Mouse (Mus musculus): ENCODE measurements around the gene Adk. TPM values are rescaled to one million over a fixed set of nuclear protein-coding genes. Genes with fewer than 3 reads are reported as not detected.

Adk gene
- 41.7 TPM for polyA plus RNA-seq (2015; fragmentation: Illumina TruSeq; extraction: RNeasy Lipid Tissue Mini Kit (QIAGEN cat#74804); ENCODE audit: insufficient read depth, low read depth, low replicate concordance)

DNA sequence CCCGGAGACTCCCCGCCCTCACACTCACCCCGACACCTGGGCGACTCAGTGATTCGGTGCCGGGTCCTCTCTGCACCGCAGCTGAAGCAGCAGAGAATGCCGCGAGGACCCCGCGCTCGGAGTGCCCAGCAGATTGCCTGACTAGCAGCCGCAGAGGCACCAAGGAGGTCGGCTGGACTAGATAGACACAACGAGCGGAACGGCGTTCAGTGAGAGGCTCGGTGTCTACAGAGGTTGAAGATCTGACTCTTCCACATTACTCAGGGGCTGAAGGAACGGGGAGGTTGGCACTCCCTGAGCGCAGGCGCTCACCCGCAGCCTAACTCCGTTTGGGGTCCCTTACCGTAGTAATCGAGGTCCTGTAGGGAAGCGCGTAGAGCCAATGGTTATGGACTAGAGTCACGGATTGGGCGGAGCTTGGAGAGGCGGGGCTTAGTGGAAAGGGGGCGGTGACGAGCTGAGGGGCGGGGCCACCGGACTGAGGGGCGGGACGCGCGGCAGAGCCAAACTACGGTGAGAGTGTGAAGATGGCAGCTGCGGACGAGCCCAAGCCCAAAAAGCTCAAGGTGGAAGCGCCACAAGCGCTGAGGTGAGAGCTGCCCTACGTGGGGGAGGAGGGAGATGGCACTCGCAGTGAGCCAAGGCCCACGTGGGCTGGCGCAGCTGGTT is at the start of gene Adk, which contains the start of gene Ap3m1:
TSS of gene Adk (plus strand) at position 463 of the 669 bp plus-strand sequence.
TSS of gene Ap3m1 (minus strand) at position 397 of the 669 bp plus-strand sequence.

DNA sequence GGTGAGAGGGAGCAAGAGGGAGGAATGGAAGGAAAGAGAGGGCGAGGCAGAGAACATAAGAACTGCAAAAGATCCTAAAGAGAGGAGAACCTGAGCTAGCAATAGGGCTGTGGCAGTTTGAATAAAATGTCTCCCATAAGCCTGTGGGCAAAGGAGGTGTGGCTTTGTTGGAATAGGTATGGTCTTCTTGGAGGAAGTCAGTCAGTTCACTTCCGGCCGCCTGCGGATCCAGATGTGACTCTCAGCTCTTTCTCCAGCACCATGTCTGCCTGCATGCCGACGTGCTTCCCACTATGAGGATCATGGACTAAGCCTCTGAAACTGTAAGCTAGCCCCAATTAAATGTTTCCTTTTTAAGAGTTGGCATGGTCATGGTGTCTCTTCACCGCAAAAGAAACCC is 428.9 kb downstream of the Adk start, which contains the start of gene Kat6b:
TSS of gene Kat6b (plus strand) at position 204 of the 400 bp plus-strand sequence.

Other genes with a start within 250 kb of the Adk start
- 10.7 TPM for gene Plau, start 215.9 kb upstream of the Adk start, polyA plus RNA-seq (2015; fragmentation: Illumina TruSeq; extraction: RNeasy Lipid Tissue Mini Kit (QIAGEN cat#74804); ENCODE audit: insufficient read depth, low read depth, low replicate concordance)
- gene Vcl, start 123.2 kb upstream of the Adk start, polyA plus RNA-seq (2015; fragmentation: Illumina TruSeq; extraction: RNeasy Lipid Tissue Mini Kit (QIAGEN cat#74804); ENCODE audit: insufficient read depth, low read depth, low replicate concordance), result 8.3 TPM
- gene Ap3m1, start 66 bp upstream of the Adk start, polyA plus RNA-seq (2015; fragmentation: Illumina TruSeq; extraction: RNeasy Lipid Tissue Mini Kit (QIAGEN cat#74804); ENCODE audit: insufficient read depth, low read depth, low replicate concordance), result 7.8 TPM

Data from pancreas, adult 10 weeks (tissue).